Mouse (Mus musculus) hematopoietic multipotent progenitor cell, adult 10-12 weeks (in vitro differentiated cells): ENCODE data around the gene Mmp21. TPM values are rescaled to one million over a fixed set of nuclear protein-coding genes. Genes with fewer than 3 reads are reported as not detected.

Source experiments
- polyA plus RNA-seq: library from polyadenylated mRNA; stranded (reverse); fragments of >175 nt; gene quantifications from 2 replicates; pipeline ENCODE4 v1.2.3, GENCODE M21; 2012; ENCODE audit warnings: low replicate concordance

Gene Mmp21
- 0.04 TPM in 1 of 2 replicates, not detected in the other for polyA plus RNA-seq

GRCm38 (mm10) chr7:133679961-133680360 is at the start of gene Mmp21:
Gene Mmp21, minus strand, starts transcription at chr7:133680061.

GRCm38 (mm10) chr7:133637361-133638305 is 42.2 kb downstream of the Mmp21 start, which contains the start of gene Edrf1:
Gene Edrf1, plus strand, starts transcription at chr7:133637543.

Other genes starting within 250 kb of the Mmp21 start
- gene Tex36, start 77.9 kb downstream of the Mmp21 start, polyA plus RNA-seq, result not detected in 2 replicates
- gene Edrf1, start 42.5 kb downstream of the Mmp21 start, polyA plus RNA-seq, result 5.9 and 7.3 TPM in 2 replicates
- gene Bccip, start 29.3 kb upstream of the Mmp21 start, polyA plus RNA-seq, result 46.1 and 57.9 TPM in 2 replicates
- gene Uros, start 30.0 kb upstream of the Mmp21 start, polyA plus RNA-seq, result 0.87 and 6.6 TPM in 2 replicates
- gene Fank1, start 96.8 kb upstream of the Mmp21 start, polyA plus RNA-seq, result not detected in 2 replicates
- gene Dhx32, start 102.7 kb upstream of the Mmp21 start, polyA plus RNA-seq, result 6.0 and 11.0 TPM in 2 replicates